Mouse (Mus musculus) midbrain, embryonic 11.5 days (tissue): ENCODE data around the gene Map3k20. TPM values are rescaled to one million over a fixed set of nuclear protein-coding genes. Genes with fewer than 3 reads are reported as not detected.

ENCODE experiments used
- ATAC-seq: fragments of 200-750 bp; cut with Nextera tagmentation; 2 replicates; pipeline ENCODE4 v1.8.0; 2017; ENCODE audit warnings: moderate TSS enrichment, moderate library complexity; ENCODE audit not compliant: low FRiP score
- DNase-seq: peaks from one replicate; pipeline ENCODE4 v3.0.0; 2015; ENCODE audit warnings: low spot score; ENCODE audit errors: missing footprints
- H3K27ac ChIP-seq: fragments of 300-500 bp; sonication (generic); 2 replicates; pipeline ENCODE4 v1.5.1; 2014; ENCODE audit warnings: low read depth, low read length
- H3K27me3 ChIP-seq: fragments of 300-500 bp; sonication (generic); 2 replicates; pipeline ENCODE4 v1.6.1; 2014; ENCODE audit warnings: mild to moderate bottlenecking, low read length, moderate library complexity, mixed read lengths; ENCODE audit not compliant: control insufficient read depth, insufficient read depth
- H3K36me3 ChIP-seq: fragments of 300-500 bp; sonication (generic); 2 replicates; pipeline ENCODE4 v1.6.1; 2014; ENCODE audit warnings: mild to moderate bottlenecking, low read length, moderate library complexity, mixed read lengths; ENCODE audit not compliant: control insufficient read depth, insufficient read depth
- H3K4me1 ChIP-seq: fragments of 300-500 bp; sonication (generic); 2 replicates; pipeline ENCODE4 v1.6.1; 2014; ENCODE audit warnings: low read length; ENCODE audit not compliant: control insufficient read depth, insufficient read depth
- H3K4me2 ChIP-seq: fragments of 300-500 bp; sonication (generic); 2 replicates; pipeline ENCODE4 v1.6.1; 2014; ENCODE audit warnings: mild to moderate bottlenecking, moderate library complexity
- H3K4me3 ChIP-seq: fragments of 300-500 bp; sonication (generic); 2 replicates; pipeline ENCODE4 v1.5.1; 2014; ENCODE audit warnings: low read depth, low read length
- H3K9ac ChIP-seq: fragments of 300-500 bp; sonication (generic); 2 replicates; pipeline ENCODE4 v1.6.1; 2014; ENCODE audit warnings: low read length
- H3K9me3 ChIP-seq: fragments of 300-500 bp; sonication (generic); 2 replicates; pipeline ENCODE4 v1.6.1; 2016; ENCODE audit warnings: low read length; ENCODE audit not compliant: control insufficient read depth
- WGBS: fragments of 180-500 bp; shearing (Covaris S2); extraction: QIAGEN DNeasy Blood & Tissue Kit; methylation state at CpG from one replicate; pipeline ENCODE4 v1.1.7; 2014; 5-methylcytosine and 5-hydroxymethylcytosine counted together
- polyA plus RNA-seq: library from polyadenylated mRNA; unstranded; fragments of >200 nt; fragmentation: Nextera tagmentation; extraction: Ambion mirVana; gene quantifications from 2 replicates; pipeline ENCODE4 v1.2.1, GENCODE M21; 2014

Gene Map3k20
- polyA plus RNA-seq, 1 experiment from 2014 or later = 7.5 TPM

DNA sequence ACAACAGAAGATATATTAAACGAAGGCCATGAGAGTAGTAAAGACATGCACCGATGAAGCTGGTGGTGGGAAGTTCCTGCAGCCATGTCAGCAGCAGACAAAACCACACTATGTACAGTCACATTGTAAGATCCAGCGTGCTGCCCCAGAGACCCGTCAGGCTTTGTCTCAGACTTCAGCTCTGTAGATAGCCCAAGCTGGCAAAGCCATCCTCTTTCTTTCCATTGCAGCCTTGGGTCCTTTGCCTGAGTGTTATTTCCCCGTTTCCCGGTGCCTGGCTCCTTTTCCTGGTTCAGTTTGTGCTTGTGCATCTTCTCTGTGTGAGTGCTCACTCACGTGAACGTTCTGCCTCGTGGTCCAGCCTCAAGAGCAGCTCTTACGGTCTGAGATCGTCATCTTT is 39.1 kb upstream of the Map3k20 start:
- Histone ChIP-seq H3K4me3 (no peak overlapping the region), H3K36me3 (no peaks in the 10 kb centered on the region), H3K4me2 (no peak overlapping the region), H3K27ac (no peak overlapping the region), H3K9ac (no peak overlapping the region), H3K4me1 (peaks cover 12% of the 10 kb centered on the region), H3K27me3 (no peaks in the 10 kb centered on the region), H3K9me3 (no peaks in the 10 kb centered on the region)
- peak; percentile 56 for DNase-seq
- 91% methylated on average over 11 of the region's 11 CpGs for WGBS
- ATAC-seq = no peak

DNA sequence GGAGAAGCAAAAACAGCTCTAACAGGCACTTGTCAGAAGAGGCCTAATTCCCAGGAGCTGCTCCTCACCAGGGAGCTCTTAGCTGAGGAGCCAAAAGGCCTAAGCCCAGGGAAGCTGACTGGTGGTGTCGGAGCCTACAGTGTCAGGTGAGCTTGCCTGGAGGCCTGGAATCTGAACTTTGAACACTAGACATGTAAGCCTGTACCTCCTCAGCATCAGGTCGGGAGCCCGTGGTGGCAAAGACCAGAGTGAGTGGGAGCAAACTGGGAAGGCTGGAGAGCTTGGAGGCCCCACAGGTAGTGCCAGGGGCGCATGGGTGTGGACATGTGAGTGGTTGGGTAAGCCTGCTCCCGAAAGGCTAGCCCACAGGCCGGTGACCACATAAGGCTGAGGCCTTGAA is 37.6 kb upstream of the Map3k20 start:
- Histone ChIP-seq H3K4me1 (peaks cover 6% of the 10 kb centered on the region), H3K27me3 (no peaks in the 10 kb centered on the region), H3K36me3 (no peaks in the 10 kb centered on the region), H3K4me2 (no peak overlapping the region), H3K27ac (no peak overlapping the region), H3K4me3 (no peak overlapping the region), H3K9me3 (no peaks in the 10 kb centered on the region), H3K9ac (no peak overlapping the region)
- 93% methylated on average over 6 of the region's 6 CpGs for WGBS
- DNase-seq (peak; percentile 54), ATAC-seq (no peak)

DNA sequence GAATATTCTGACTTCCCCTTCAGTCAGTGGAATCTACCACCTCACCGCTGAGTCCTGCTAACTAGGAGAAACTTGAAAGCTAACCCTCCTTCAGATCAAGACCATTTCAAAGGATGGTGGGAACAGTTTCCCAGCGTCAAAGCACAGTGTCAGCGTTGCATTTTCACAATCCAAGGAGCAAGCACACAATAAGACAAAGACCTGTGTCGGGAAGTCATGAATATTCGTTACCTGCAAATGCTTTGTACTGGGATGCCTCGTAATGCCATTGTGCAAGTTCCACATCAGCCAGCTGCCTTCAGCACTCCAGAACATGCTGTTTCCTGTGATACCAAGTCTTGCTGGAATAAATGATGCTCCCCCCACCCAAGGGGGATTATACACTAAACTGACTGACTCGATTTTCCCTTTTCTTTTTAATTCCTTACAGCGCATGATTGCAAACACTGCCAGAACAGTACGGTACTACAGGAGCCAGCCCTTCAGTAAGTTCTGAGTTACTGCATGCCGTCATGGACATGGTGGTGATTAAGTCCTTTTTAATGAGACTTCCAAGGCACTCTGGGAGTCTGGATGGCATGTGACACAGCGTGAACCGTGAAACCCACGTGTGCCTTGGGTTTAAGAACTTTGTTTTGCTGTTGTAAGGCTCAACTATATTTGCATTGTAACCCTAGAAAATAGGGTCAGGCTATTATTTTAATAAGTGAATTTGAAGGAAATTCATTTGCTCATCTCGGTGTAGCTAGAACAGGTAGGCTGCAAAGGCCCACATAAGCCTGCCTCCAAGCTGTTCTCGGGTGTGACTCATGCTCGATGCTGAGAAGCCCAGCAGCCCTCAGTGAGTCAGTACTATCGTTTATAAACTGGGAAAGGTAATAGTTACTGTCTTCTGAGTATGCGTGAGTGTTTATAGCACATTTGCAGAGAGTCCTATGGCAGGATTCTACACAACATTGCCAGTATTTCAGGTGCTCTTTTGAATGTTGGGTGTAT is 32.6 kb upstream of the Map3k20 start:
- no peaks in the 10 kb centered on the region for H3K36me3 ChIP-seq
- H3K4me2 ChIP-seq = no peak overlapping the region
- no peak overlapping the region for H3K27ac ChIP-seq
- 59% methylated on average over 18 of the region's 18 CpGs for WGBS
- no peak overlapping the region for H3K4me3 ChIP-seq
- H3K27me3 ChIP-seq = no peaks in the 10 kb centered on the region
- H3K4me1 ChIP-seq = 0 out of 2 replicates have a peak, but pooled peaks cover 3% of the 10 kb centered on the region
- ATAC-seq (no peak), DNase-seq (peak; percentile 80)
- no peaks in the 10 kb centered on the region for H3K9me3 ChIP-seq
- no peak overlapping the region for H3K9ac ChIP-seq

DNA sequence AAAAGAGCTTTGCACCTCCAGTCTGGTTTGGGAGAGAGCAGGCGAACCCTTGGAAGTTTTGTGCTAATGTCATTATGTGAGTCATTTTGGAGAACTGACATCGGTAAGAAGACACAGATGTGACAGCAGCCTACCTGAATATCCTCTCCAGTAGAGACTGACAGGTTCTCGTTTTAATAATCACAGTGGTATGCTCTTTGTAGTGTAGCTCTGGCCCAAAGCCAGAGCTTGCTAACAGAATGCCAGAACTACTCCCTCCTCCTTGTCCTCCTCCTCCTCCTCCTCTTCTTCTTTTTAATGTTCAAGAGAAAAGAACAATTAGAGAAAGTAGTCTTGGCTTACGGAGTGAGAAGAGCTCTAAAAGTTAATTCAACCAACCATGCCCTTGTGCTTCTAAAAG is 31.6 kb upstream of the Map3k20 start:
- Histone ChIP-seq H3K36me3 (no peaks in the 10 kb centered on the region), H3K4me1 (0 out of 2 replicates have a peak, but pooled peaks cover 3% of the 10 kb centered on the region), H3K4me2 (no peak overlapping the region), H3K9me3 (no peaks in the 10 kb centered on the region), H3K4me3 (no peak overlapping the region), H3K27ac (no peak overlapping the region), H3K9ac (no peak overlapping the region), H3K27me3 (no peaks in the 10 kb centered on the region)
- no peak for ATAC-seq
- DNase-seq = no peak
- 76% methylated on average over 4 of the region's 4 CpGs for WGBS

DNA sequence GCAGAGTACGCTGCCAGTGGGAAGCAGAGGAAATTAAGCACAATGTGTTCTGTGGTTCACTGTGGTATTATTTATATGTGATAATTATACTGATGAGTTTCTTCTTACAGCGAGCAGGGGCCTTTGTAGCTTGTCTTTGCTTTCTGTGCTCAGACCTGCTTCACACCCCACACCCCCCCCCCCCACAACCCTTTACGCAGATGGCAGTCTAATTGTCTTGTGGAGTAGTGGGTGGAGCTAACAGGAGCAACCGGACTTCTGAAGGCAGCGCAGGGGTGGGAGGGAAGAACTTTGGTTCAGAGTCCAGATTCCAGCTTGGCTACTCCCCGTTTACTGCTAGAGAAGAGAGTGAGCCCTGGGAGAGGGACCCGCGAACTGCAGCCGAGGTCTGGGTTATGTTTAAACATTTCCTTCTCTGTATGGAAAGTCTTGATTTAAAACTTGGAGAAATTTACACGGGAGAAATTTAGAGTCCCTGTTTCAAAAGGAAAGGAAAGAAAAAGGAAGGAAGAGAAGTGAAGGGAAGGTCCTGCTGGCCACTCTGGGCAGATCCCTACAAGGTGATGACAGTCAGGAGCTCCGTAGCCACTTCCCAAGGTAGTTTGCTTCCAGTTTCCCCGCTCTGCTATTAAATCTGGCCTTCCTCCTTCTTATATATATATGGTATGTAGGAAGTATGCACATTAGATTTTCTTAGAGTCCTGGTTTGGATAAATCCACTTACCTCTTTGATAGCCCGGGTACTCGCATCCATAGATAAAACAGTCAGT is 30.4 kb upstream of the Map3k20 start:
- no peak overlapping the region for H3K4me3 ChIP-seq
- no peaks in the 10 kb centered on the region for H3K27me3 ChIP-seq
- DNase-seq (peak; percentile 85), ATAC-seq (no peak)
- H3K36me3 ChIP-seq = no peaks in the 10 kb centered on the region
- 0 out of 2 replicates have a peak overlapping the region, but pooled peaks have one; percentile 4 for H3K4me2 ChIP-seq
- H3K27ac ChIP-seq = no peak overlapping the region
- WGBS = 39% methylated on average over 14 of the region's 14 CpGs
- no peaks in the 10 kb centered on the region for H3K9me3 ChIP-seq
- H3K9ac ChIP-seq = no peak overlapping the region
- 0 out of 2 replicates have a peak, but pooled peaks cover 3% of the 10 kb centered on the region for H3K4me1 ChIP-seq

DNA sequence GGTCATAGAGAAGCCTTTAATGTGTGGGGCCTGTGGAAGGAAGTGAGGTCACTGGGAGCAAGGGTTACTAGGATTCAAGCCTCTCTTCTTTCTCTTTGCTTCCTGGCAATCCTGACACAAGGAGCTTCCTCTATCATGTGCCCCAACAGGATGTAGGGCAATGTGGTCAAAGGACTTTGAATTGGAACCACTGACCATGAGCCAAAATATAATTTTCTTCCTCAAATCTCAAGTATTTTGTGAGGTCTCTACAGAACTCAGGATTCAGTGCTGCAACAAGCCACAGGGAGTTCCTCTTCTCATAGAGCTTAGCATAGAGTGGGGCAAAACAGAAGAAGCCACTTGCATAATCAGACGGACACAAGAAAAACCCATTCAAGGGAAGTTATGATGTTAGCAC is 24.7 kb upstream of the Map3k20 start:
- Histone ChIP-seq H3K27ac (no peak overlapping the region), H3K36me3 (no peaks in the 10 kb centered on the region), H3K27me3 (no peaks in the 10 kb centered on the region), H3K9ac (no peak overlapping the region), H3K4me1 (no peaks in the 10 kb centered on the region), H3K4me3 (no peak overlapping the region), H3K4me2 (no peak overlapping the region), H3K9me3 (no peaks in the 10 kb centered on the region)
- ATAC-seq (no peak), DNase-seq (peak; percentile 60)
- 98% methylated on average over 1 of the region's 1 CpGs for WGBS

DNA sequence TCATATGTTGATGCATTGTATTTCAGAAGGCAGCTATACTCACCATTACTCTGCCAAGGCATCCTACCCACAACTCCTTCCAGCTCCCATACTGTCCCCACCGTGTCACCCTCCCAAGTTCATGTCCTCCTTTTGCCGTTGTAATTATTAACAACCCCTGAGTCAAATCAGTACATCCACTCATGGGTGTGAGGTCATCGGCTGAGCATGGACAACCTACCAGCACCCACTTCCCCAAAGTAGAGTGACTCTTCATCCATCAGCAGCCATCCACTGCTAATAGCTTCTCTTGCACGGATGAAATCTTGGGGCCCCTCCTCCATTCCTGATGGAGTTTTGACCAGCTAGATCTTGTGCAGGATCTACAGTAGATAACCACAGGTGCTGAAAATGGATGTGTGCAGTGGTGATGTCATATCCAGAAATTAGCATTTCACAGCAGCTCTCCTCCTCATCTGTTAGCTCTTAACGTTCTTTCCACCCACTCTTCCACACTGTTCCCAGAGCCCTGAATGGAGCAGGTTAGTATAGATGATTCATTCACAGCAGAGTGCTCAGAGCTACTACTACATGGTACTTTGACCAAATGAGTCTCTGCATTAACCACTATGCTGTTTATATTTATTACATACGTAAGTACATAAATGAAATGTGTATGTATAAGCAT is 22.5 kb upstream of the Map3k20 start:
- Histone ChIP-seq H3K4me2 (no peak overlapping the region), H3K27ac (no peak overlapping the region), H3K9me3 (no peaks in the 10 kb centered on the region), H3K27me3 (no peaks in the 10 kb centered on the region), H3K4me1 (no peaks in the 10 kb centered on the region), H3K4me3 (no peak overlapping the region), H3K9ac (no peak overlapping the region), H3K36me3 (no peaks in the 10 kb centered on the region)
- DNase-seq (no peak), ATAC-seq (no peak)
- 92% methylated on average over 6 of the region's 6 CpGs for WGBS

DNA sequence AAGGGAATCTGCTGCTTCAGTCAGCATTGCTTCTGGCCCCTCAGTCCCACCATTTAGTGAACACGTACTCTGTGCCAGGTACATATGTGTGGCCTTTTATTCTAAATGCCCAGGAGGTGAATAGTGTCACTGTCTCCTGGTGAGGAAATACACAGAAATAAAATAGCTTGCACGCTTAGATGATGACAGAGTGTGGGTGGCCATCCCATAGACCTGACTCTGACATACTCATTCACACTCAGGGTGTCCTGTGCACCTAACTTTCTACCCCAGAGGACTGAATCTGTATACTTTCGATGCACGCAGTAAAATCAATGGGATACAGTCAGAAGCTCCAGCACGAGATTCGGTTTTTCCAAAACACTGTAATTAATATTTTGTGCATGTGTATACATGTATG is 18.0 kb upstream of the Map3k20 start:
- Histone ChIP-seq H3K9me3 (no peaks in the 10 kb centered on the region), H3K27me3 (no peaks in the 10 kb centered on the region), H3K9ac (no peak overlapping the region), H3K36me3 (no peaks in the 10 kb centered on the region), H3K4me3 (no peak overlapping the region), H3K4me2 (no peak overlapping the region), H3K4me1 (no peaks in the 10 kb centered on the region), H3K27ac (no peak overlapping the region)
- ATAC-seq (no peak), DNase-seq (peak; percentile 66)
- WGBS = 87% methylated on average over 6 of the region's 6 CpGs
